Mouse (Mus musculus) gastrocnemius, postnatal 10 days (tissue): ENCODE measurements around the gene St6galnac4. TPM values are rescaled to one million over a fixed set of nuclear protein-coding genes. Genes with fewer than 3 reads are reported as not detected.

Experiments used
- total RNA-seq, 2 experiments: library from RNA; stranded (reverse); gene quantifications; 2 replicates each; pipeline ENCODE4 v1.2.3; 2021

St6galnac4 gene
- total RNA-seq, 2 experiments from 2014 or later, result 31.7 to 42.6 TPM

Other genes starting within 250 kb of the St6galnac4 start
- gene Ciz1, start 234.8 kb upstream of the St6galnac4 start, total RNA-seq, result 10 to 100 TPM; 31.2 to 47.2 TPM
- 10 to 100 TPM; 18.9 to 25.7 TPM for gene Dnm1, start 233.8 kb upstream of the St6galnac4 start, total RNA-seq
- 10 to 100 TPM; 52.6 to 53.7 TPM for gene 1110008P14Rik, start 205.2 kb upstream of the St6galnac4 start, total RNA-seq
- 1 to 10 TPM; 3.5 to 6.7 TPM for gene Lcn2, start 198.8 kb upstream of the St6galnac4 start, total RNA-seq
- gene Ptges2, start 191.2 kb upstream of the St6galnac4 start, total RNA-seq, result 10 to 100 TPM; 38.1 to 40.7 TPM
- gene Naif1, start 136.6 kb upstream of the St6galnac4 start, total RNA-seq, result 1 to 10 TPM; 3.0 to 3.1 TPM
- 10 to 100 TPM; 16.1 to 31.1 TPM for gene Slc25a25, start 135.7 kb upstream of the St6galnac4 start, total RNA-seq
- 1 to 10 TPM; 5.5 to 8.6 TPM for gene Fam102a, start 51.8 kb upstream of the St6galnac4 start, total RNA-seq
- gene Dpm2, start 16.2 kb upstream of the St6galnac4 start, total RNA-seq, result 10 to 100 TPM; 19.6 to 25.7 TPM
- not detected for gene Pip5kl1, start 12.3 kb upstream of the St6galnac4 start, total RNA-seq
- not detected for gene 9430097D07Rik, start 11.4 kb upstream of the St6galnac4 start, total RNA-seq
- 10 to 100 TPM; 59.7 to 66.0 TPM for gene St6galnac6, start 12.6 kb downstream of the St6galnac4 start, total RNA-seq
- gene Ak1, start 34.7 kb downstream of the St6galnac4 start, total RNA-seq, result 1,000 to 10,000 TPM; 1,275 to 1,593 TPM
- 10 to 100 TPM; 49.5 to 54.7 TPM for gene Eng, start 59.5 kb downstream of the St6galnac4 start, total RNA-seq
- 10 to 100 TPM; 10.5 to 15.6 TPM for gene Fpgs, start 117.0 kb downstream of the St6galnac4 start, total RNA-seq
- gene Cdk9, start 126.0 kb downstream of the St6galnac4 start, total RNA-seq, result 10 to 100 TPM; 29.5 to 35.2 TPM
- 10 to 100 TPM; 13.2 to 16.6 TPM for gene Sh2d3c, start 134.0 kb downstream of the St6galnac4 start, total RNA-seq
- not detected for gene 6330409D20Rik, start 153.9 kb downstream of the St6galnac4 start, total RNA-seq
- gene Tor2a, start 170.1 kb downstream of the St6galnac4 start, total RNA-seq, result 10 to 100 TPM; 12.7 to 13.7 TPM
- gene Ttc16, start 188.5 kb downstream of the St6galnac4 start, total RNA-seq, result under 1 TPM in 1 of 2 experiments, not detected in 1; 0.11 TPM
- gene Ptrh1, start 188.7 kb downstream of the St6galnac4 start, total RNA-seq, result 1 to 10 TPM; 2.3 to 2.7 TPM
- gene Cfap157, start 197.3 kb downstream of the St6galnac4 start, total RNA-seq, result not detected